Mouse (Mus musculus): Measurements from ENCODE around the gene Rhot2.

Gene Rhot2

DNA sequence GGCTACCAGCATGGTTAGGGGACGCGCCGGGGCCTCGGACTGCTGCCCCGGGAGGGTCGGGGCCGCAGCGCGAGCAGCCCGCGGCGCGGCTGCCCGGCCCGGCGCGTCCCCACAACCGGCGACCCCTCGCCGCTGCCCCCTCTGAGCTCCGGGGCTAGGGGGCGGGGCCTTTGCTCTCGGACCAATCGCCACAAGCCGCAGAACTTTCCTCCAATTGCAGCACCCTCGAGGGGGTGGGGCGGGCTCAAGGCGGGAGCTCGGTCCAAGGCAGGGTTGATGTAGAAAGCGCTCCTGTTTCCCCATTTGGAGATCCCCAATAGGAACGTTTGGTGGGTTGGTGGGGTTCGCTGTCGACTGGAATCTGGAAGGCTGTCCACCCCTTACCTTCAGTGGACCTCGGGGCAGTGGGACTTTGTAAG is 47.7 kb downstream of the Rhot2 start, which contains the start of gene Metrn:
Gene Metrn, minus strand, starts transcription at position 186 of the 419 bp plus-strand sequence.
- peak; percentile 74 to 82 for DNase-seq (ENCODE audit: low spot score in 2 of 2)

DNA sequence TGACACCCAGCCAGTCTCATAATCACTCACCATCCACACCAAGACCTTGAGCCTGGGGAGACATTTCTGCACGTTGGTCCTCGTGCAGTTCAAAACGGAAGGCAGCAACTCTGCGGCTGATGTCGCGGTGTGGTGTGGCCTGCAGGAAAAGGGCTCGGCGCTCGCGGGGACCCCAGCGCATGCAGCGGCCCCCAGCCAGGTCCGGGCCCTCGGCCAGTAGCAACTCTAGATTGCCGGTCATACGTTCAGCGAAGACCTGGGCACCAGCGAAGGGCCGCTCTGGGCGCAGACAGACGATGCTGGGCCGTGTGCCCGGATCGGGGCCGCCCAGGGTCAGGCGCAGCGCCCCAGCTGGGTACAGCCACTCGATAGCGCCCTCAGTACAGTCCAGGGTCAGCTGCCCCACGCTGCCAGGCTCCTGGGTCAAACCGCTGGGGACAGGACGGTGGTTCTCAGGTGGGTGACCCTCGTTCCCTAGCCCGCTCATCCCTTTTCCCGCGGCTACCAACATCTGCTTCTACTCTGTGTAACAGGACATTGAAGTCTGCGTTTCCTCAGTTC is 48.4 kb downstream of the Rhot2 start:
- no peak for DNase-seq (ENCODE audit: low spot score in 2 of 2)

DNA sequence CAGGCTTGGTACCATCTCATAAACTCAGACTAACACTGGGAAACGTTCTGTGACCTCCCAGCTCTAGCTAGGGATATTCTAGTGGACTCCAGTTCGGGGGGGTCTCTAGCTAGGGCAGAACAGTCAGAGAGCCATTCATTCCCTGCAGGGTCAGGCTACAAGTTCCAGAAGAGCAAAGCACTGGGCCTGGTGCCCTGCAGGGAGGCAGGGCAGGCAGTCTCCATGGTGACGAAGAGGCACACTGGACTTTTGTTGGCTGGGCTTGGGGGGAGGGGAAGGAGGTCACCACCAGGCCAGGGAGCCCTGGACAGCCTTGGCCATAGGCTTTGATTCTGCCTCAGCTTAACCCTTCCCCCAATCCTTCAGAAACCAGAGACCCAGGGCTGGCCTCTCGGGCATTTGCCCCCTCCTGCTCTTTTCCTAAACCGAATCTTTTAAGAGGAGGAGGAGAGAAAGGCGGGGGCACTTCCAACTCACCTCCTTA is 49.0 kb downstream of the Rhot2 start, which contains the start of gene AC134908.4:
Gene AC134908.4, minus strand, starts transcription at position 51 of the 484 bp plus-strand sequence.
- DNase-seq (ENCODE audit: low spot score in 2 of 2) = no peak

- DNase-seq (ENCODE audit: low spot score in 2 of 2) = no peak
These were observed 49.7 kb downstream of the Rhot2 start for GRCm38 (mm10) chr17:25794998-25795397.

- no peak for DNase-seq (ENCODE audit: low spot score in 2 of 2)
These were observed 50.5 kb downstream of the Rhot2 start for GRCm38 (mm10) chr17:25794197-25794596.

GRCm38 (mm10) chr17:25792615-25793014 is 52.0 kb downstream of the Rhot2 start, which contains the start of gene Fam173a:
Gene Fam173a, minus strand, starts transcription at chr17:25792901.
- DNase-seq (ENCODE audit: low spot score in 2 of 2) = peak in 1 of 2 experiments; percentile 43

- DNase-seq (ENCODE audit: low spot score in 2 of 2) = peak; percentile 74 to 87
These were observed 52.7 kb downstream of the Rhot2 start for GRCm38 (mm10) chr17:25791843-25792527.

DNA sequence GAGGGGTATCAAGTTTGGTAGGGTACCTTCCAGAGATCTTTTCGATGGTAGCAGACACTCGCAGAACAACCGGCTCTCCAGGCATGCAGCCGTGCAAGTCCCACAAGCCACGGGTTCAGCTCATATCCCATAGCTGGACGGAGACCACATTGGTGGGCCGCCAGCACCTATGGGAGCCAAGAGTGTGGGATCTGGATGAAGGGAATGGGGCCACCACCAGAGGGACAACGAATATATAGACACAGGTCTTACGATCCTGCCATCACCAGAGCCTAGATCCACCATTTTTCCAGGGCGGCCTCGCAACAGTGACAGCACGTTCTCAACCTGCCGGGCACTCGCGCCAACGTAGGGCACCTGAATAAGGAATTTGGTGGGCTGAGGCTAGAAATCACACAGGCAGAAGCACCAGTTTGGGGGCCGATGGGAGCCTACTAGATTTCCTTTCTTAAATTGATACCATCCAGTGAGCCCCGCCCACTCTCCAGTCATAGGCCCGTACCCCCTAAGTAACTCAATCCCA is 53.3 kb downstream of the Rhot2 start:
- no peak for DNase-seq (ENCODE audit: low spot score in 2 of 2)

All from urinary bladder, adult 18-20 months (tissue).